Mouse (Mus musculus): ENCODE data around the gene Stk19.

Stk19 gene

GRCm38 (mm10) chr17:34836856-34837221 is at the start of gene Stk19, which contains the start of gene Dxo:
Gene Stk19 (minus strand): TSS chr17:34836945.
Gene Dxo (plus strand): TSS chr17:34837019.
- peak; percentile 96 for DNase-seq (ENCODE audit: low spot score)

DNA sequence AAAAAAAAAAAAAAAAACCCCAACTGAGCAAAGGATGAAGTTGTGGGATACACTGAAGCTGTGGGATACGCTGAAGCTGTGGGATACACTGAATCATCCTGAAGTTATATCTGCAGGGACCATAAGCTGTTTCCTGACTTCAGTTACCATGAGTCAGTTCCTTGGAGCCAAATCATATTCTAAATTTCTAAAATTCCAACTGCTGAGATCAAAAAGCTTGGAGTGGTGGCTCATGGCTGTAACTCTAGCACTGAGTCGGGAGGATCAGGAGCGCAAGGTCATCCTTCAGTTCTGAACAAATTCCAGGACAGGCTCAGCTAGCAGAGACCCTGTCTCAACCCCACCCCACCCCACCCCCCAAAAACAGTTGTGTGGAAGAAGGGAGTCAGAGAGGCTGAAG is 48.9 kb upstream of the Stk19 start:
- no peak for DNase-seq (ENCODE audit: low spot score)

- no peak for DNase-seq (ENCODE audit: low spot score)
Measured at GRCm38 (mm10) chr17:34884704-34885103, 48.0 kb upstream of the Stk19 start.

GRCm38 (mm10) chr17:34883332-34883731 is 46.6 kb upstream of the Stk19 start:
- DNase-seq (ENCODE audit: low spot score): no peak

GRCm38 (mm10) chr17:34881683-34882310 is 45.1 kb upstream of the Stk19 start, which contains the start of gene Gm20547:
Gene Gm20547 (minus strand): TSS chr17:34882042.
- DNase-seq (ENCODE audit: low spot score): no peak

- DNase-seq (ENCODE audit: low spot score): no peak
Measured at GRCm38 (mm10) chr17:34881166-34881565, 44.4 kb upstream of the Stk19 start.

- no peak for DNase-seq (ENCODE audit: low spot score)
Measured at GRCm38 (mm10) chr17:34879336-34879879, 42.7 kb upstream of the Stk19 start, which contains the start of gene Zbtb12. Gene Zbtb12 (plus strand): TSS chr17:34879483.

DNA sequence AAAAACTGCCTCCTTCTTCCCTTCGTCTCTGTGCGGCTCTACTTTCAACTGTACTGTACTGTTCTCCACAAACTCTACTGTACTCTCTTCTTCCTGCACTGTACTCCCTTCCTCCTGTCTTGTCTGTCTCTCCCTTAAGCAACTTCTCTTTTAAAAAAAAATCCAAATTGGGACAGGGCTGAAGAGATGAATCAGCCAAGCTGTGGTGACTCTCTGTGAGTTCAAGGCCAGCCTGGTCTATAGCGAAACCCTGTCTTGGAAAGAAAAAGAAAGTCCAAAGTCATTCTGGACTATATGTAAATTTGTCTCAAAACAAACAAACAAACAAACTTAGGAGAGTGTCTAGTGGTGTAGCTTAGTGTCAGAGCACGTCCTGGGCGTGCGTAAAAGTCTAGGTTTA is 37.6 kb upstream of the Stk19 start:
- no peak for DNase-seq (ENCODE audit: low spot score)

DNA sequence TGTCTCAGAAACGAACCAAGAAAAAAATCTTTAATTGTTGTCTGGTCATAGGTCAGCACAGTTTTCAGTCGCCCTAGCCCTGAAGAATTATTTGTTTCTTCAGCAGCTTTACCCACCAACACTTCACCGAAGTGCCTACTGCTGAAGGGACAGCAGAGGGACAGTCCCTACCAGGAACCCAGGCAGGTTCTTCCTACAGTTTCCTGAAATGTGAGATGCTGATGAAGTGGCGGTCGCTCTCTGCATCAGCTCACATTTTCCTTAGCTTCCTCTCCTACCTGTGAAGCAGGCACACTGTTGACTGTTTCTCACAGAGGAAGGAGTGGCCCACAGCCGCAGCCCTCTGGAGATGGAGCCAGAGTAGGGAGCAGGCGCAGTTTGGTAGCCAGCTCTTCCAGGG is 29.2 kb upstream of the Stk19 start:
- DNase-seq (ENCODE audit: low spot score): no peak

- no peak for DNase-seq (ENCODE audit: low spot score)
Measured at GRCm38 (mm10) chr17:34862416-34863081, 25.8 kb upstream of the Stk19 start, which contains the start of gene Cfb. Gene Cfb (minus strand): TSS chr17:34862518.

DNA sequence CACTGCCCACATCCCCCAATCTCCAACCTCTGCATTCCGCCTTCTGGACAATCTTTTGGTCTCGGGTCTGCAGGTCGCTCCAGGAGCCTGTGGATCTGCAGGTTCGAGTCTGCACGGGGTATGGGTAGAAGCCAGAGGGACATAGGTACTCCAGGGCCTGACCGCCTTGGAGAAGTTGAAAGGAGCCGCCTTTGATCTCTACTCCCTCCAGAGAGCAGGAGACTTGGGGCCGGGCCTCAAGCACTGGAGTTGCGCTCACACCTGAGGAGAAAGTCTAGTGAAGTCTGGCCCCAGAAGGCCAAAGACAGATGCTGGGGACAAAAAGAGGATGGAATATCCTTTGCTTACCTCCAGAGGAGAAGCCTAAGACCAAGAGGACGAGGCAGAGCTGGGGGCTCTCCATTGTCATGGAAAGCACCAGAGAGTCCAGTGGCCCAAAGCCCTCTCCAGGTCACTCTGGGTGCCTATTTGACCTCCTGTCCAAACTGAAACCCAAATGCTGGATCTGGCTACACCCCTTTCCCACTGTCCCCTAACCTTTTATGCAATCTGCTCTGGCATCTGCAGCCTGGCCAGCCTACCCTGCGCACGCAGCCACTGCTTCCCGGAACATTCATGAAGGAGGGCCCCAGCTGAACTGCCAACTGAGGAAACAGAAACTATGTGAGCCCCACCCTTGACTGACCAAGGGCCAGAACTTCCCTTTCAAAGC is 25.1 kb upstream of the Stk19 start:
- no peak for DNase-seq (ENCODE audit: low spot score)

DNA sequence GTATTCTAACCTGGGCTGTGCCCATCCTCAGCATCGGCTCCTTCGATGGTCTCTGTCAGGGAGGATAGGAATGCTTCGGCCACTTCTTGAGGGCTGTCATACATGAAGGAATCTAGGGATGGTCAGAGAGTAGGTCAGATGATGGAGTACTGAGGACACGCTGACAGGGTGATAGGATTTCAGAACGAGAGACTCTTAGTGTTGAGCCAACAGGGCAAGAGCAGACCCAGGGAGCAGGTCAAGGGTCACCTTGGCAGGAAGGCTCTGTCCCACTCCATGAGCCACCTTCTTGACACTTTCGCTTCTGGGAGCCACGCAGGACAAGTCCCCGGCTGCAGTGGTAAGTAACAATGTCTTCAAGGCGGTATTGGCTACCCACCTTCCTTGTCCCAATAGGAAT is 23.8 kb upstream of the Stk19 start:
- no peak for DNase-seq (ENCODE audit: low spot score)

DNA sequence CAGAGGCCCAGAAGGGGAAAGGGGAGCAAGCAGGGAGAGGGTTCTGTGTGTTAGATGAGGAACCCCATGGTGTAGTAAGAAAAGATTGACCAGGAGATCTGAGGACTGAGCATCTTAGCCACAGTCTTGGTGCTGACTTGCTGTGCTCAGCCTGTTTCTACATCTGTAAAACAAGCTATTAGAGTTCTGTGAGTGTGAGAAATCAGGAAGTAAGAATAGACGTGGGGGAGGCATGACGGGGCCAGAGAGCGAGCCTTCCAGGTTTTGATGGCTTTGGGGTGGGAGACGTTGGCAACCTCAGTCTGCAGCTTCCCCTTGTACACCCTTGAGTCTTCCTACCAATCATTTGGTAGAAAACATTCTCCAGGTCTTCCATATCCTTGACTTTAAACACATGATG is 21.9 kb upstream of the Stk19 start:
- DNase-seq (ENCODE audit: low spot score): no peak

GRCm38 (mm10) chr17:34855825-34856224 is 19.1 kb upstream of the Stk19 start:
- peak; percentile 48 for DNase-seq (ENCODE audit: low spot score)

DNA sequence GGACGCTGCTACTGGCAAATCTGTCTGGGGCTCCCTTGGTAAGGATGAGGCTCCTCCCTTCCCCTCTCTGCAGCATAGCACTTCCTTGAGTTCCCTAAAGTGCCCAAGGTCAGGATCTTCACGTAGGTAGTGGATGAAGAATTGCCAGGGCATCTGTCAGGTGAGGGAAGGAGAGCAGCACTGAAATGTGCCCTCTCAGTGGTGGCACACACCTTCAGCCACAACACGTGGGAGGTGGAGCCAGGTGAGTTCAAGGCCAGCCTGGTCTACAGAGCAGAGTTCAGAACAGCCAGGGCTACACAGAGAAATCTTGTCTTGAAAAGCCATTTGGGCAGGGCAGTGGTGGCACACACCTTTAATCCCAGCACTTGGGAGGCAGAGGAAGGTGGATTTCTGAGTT is 18.0 kb upstream of the Stk19 start:
- no peak for DNase-seq (ENCODE audit: low spot score)

- no peak for DNase-seq (ENCODE audit: low spot score)
Measured at GRCm38 (mm10) chr17:34853511-34853910, 16.8 kb upstream of the Stk19 start.

GRCm38 (mm10) chr17:34850517-34851125 is 13.9 kb upstream of the Stk19 start:
- no peak for DNase-seq (ENCODE audit: low spot score)

DNA sequence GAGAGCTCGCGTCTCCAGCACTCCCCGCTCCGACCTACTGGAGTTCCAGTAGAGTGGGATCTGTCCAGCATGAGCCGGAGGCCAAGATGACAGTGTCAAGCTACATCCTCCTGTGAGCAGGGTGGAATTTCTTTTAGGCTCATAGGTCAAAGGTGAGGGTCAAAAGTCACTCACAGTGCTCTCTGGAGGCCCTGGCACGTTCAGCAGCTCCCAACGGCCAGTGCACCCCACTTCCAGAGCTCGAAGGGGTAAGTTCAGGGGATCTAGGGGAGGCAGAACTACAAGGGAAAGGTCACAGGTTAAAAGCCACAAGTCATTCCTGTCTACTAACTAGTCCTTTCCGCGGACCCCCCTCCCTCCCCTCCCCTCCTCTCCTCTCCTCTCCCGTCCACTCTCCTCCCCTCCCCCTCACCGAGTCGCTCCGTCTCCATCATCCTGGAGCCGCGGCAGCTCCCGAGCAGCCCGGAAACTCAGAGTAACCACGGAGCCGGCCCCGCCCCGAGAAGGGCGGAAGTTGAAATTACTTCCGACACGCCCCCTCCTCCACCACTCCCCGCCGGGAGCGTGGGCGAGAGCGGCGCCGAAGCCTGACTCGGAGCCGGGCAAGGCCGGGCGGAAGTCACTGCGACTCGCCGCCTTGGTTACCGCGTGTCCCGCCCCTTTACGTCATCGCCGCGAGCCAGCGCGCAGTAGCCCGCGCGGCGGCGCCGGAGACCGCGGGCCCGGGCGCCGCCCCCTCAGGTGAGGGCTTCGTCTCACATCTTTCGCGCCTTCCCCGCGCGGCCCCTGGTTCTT is 13.2 kb upstream of the Stk19 start, which contains the start of the genes Skiv2l and Nelfe:
Gene Skiv2l (minus strand): TSS at position 489 of the 795 bp plus-strand sequence.
Gene Nelfe (plus strand): TSS at position 670 of the 795 bp plus-strand sequence.
- DNase-seq (ENCODE audit: low spot score): peak; percentile 98

GRCm38 (mm10) chr17:34847615-34848014 is 10.9 kb upstream of the Stk19 start:
- no peak for DNase-seq (ENCODE audit: low spot score)

DNA sequence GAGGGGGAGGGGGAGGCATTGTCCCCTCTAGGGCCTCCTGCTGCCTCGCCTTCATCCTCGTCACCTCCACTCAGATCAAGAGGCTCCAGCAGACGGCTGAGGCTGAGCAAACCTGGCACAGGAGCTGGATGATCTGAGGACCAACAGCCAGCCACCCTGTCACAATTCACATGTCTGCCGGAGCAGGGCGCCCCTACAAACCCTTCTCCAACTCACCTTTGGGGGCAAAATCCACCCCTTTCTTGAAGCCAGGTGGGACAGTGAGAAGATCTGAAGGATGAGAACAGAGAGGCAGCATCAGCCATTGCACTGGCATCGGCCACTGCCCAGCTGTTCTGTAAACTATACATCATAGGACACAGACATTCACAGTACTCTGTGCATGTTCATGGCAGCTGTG is 10.4 kb upstream of the Stk19 start:
- no peak for DNase-seq (ENCODE audit: low spot score)

DNA sequence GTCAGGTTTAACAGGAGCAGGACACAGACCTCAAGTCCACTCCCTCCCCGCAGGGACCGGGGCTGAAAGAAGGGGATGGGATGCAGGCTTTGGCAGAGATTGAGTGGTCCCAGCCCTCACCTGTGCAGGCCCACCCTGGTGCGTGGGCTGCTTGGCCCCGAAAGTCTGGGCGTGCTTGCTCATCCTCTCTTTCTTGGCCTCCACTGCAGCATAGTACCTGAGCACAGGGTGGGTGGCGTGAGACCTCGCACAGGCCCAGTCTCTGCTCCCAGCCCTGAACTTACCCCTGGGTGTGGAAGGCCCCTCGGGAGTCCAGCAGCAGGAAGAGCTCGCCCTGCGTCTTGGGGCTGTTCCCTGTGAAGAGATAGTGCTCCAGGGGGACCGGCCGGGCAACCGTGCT is 8.1 kb upstream of the Stk19 start:
- DNase-seq (ENCODE audit: low spot score): no peak
